Mouse (Mus musculus) c-Kit-positive CD71-negative TER-119-negative erythroid progenitor cells, embryonic 14.5 days (primary cell): ENCODE measurements around the gene Psmb5.

ENCODE experiments used
- DNase-seq: peaks from one replicate; pipeline ENCODE4 v3.0.0-alpha.2; 2013; ENCODE audit warnings: low read depth

The Psmb5 gene

DNA sequence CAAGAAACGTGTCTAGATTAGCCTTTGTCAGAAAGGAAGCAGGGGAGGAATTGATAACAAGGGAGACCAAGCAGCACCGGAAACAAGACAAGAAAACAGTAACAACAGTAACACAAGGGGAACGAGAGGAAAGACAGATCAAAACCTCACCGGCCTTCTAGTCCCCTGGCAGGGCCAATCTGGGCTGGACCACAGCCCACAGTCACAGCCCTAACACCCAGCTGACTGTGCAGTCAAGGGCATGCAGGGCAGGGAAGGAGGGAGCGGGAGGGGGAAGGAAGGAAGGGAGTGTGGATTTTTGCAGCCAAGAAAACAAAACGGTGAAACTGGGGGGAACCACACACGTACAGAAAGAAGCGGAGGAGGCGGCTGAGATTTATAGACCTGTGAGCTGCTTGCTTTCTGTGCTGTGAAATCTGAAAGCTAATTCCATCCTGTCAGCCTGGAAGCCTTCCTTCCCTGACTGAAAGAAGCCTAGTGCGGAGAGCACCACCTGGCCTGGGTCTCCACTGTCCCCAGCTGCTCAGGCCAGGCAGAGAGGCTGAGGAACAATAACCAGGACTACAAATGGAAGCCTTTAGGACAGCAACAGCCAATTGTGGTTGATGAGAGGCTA is 25.4 kb downstream of the Psmb5 start:
- no peak for DNase-seq

GRCm38 (mm10) chr14:54591056-54591455 is 26.8 kb downstream of the Psmb5 start:
- no peak for DNase-seq

DNA sequence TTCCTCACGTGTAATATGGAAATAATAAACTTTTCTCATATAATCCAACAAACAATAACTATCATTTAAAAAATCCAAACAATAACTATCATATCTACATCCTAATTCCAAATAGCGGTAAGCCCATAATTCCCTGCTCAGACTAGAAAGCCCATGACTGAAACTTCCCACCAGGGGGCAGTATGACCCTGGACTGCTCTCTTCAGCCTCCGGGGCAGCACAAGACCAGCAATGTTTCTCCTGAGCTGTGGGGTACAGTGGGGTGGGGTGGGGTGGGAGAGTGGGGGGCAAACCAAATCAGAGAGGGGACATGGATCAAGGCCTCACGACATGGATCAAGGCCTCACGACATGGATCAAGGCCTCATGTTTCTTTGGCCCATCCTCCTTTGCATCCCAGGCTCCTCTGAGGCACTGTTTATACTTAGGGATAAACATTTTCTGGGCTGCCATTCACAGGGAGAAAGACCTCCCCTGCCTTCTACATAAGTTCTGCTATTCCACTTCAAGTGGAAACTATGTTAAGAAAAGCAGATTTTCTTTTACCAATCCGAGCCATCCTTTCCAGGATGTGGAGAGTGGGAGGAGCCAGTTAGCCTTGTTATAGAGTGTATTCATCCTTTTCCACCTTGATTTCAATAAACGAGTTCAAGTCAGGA is 34.0 kb downstream of the Psmb5 start:
- peak; percentile 64 for DNase-seq

DNA sequence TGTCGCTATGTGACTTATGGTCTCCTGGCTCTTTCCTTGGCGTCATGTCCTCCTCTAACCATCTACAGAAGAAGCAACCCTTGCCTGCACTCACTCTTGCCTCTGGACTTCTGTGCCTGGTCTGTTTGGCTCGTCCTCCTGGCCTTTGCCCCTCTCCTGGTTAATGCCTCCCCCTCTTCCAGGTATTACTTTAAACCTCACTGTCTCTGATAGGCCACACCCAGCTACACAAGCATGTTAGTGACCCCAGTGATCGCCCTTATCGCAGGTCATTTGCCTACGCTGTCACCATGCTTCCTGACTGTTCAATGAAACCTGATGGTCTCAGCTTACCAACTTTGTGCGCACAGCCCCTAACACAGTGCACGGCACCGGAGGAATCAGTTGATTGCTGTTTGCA is 35.3 kb downstream of the Psmb5 start:
- DNase-seq, result no peak

GRCm38 (mm10) chr14:54579638-54580037 is 38.2 kb downstream of the Psmb5 start:
- no peak for DNase-seq

- DNase-seq, result peak; percentile 59
Measured at GRCm38 (mm10) chr14:54578063-54578462, 39.8 kb downstream of the Psmb5 start.

GRCm38 (mm10) chr14:54577089-54577982 is 40.5 kb downstream of the Psmb5 start, which contains the start of gene Ajuba:
TSS of gene Ajuba (minus strand) at chr14:54577558.
- no peak for DNase-seq

DNA sequence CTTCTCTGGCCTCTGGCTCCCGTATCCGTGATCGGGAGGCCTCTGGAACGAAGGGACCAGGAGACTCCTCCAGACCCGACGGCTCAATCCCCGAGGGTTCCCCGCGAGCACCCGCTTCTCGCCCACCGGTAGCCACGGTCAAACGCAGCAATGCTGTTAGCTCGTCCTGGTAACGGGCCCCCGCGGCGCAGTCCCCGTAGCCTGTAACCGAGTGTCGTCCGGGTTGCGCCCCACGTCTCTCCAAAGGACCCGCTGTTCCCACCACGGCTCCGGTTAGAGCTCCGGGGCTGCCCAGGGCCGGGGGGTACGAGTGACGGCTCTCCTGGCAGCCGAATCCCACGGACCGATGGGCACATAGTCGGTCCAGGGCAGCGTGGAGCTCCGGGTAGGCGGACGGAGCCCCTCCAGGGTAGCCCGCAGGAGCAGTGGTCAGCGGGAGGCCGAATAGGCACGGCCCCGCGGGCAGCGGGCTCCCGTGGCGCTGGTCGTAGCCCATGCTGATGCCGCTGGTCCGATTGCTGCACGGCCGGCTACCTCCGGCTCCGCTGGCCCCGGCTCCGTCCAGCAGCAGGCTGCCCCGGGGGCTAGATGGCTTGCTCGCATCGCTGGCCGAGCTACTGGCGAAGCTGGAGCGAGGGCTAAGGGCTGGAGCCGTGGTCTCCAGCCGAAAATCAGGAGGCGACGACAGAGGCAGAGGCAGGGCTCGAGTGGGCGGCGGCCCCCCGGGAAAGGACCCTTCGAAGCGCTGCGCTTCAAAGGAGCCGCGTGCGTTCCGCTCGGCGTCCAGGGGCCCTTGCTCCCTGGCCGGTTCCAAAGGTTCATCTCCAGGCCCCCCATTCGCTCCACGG is 41.4 kb downstream of the Psmb5 start:
- DNase-seq, result no peak

GRCm38 (mm10) chr14:54575631-54576030 is 42.2 kb downstream of the Psmb5 start:
- no peak for DNase-seq

DNA sequence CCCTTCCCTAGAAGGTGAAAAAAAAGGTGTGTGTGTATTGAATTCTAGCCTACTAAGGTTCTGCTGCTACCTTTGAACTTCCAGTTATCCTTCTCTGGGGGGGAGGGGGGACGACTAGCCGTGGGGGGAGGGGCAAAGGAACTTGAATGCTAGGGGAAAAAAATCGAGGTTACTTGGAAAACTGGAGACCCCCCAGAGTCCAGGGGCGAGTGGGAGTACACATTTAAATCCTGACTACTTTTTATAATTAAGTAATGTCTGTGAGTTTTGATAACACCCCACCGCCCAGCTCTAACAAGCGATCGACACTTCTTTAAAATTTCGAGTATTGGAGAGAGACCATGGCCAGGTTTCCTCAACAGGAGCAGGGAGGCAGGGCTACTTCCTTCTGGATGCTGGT is 42.8 kb downstream of the Psmb5 start:
- no peak for DNase-seq

- no peak for DNase-seq
Measured at GRCm38 (mm10) chr14:54574253-54574652, 43.6 kb downstream of the Psmb5 start.

DNA sequence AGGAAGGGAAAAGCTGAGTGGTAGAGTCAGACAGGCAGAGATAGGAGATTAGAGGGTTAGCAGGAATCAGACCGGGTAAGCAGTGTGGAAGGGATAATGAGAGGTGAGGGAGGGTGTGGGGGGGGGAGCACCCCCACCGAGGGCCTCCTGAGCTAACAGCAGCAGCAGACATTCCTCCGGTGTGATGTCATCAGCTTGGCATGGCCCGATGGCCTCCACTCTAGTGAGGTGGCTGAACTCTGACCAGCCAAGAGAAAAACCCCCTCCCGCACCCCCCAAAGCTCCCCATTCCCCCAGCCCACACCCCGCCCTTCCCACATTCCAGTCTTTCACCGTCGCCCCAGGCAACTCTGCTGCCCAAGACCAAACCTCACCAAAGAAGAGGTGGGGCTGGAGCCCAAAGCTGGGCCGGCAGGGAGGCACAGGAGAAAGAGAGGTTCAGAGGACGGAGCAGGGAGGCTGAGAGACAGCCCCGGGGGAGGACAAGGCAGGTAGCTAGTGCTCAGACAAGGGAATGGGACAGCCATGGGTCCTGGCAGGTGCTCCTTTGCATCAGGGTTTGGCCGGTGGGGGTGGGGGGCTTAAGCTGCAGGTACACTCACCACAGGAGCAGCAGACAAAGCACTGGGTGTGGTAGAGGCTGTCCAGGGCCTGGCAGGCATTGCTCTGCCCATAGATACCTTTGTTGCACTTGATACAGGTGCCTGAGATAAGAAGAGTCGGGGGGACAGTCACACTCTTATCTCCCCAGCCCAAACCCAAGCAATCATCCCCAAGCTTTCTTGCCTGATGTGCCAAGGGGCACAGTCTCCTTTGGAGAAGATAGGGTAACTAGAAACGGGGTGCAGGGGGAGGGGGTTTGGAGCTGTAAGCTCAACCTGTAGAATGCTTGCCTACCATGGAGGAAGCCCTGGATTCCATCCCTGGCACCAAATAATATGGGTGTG is 44.8 kb downstream of the Psmb5 start:
- no peak for DNase-seq

DNA sequence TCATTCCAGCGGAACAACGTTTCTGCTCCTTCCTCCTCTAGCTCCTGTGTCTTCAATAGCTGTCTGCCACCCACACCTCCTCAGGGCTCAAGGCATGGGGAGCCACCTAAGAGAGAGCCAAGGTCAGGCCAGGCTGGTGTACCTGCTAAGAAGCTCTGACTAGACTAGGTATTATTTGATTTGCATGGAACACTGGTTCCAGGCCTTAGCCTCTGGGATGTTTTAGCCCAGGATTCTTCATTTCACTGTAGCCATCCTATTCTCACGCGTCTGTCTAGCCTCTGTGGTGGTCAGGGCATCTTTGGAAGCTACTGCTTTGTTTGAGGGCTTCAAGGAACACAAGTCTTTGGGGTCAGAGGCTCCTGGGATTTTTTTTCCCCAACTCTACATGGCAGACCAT is 45.7 kb downstream of the Psmb5 start:
- DNase-seq, result no peak

DNA sequence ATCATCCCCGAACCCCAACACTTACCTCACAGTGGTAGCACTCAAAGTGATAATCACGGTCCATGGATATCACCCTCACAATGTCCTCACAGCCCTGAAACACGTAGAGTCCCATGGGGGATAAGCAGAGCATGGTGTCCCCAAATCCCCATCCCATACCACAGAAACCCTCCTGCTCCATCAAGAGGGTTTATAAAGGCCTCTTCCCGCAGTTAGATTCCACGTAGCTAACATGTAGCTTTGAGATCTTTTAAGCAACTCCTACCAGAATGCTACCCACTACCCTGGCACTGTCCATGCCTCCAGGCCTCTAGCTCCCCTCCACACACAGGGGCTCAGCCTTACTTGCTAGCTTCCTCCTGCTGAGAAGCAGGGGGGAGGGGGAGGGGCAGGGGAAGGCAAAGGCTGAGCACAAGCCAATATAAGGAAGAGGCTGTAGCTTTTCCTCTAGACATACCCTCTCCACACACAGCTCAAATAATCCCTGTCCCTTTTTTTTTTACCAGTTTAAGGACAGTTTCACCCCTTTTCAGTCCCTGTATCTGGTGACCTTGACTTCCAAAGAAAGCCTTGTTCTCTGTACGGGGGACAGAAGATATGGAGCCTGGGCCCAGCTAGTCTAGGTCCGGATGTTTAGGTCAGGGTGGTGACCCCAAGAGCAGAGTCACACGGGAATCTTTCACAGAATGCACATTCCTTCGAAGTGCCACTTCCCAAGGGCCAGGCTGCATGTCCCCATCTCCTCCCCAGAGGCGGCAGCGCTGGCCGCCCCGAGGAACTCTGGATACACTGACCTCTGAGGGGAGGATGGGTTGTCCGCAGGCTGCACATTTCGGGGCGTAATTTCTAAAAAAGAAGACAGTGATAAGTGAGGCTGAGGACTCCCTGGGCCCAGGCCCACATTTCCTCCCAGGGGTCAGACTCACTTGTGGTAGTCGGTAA is 48.1 kb downstream of the Psmb5 start:
- no peak for DNase-seq

DNA sequence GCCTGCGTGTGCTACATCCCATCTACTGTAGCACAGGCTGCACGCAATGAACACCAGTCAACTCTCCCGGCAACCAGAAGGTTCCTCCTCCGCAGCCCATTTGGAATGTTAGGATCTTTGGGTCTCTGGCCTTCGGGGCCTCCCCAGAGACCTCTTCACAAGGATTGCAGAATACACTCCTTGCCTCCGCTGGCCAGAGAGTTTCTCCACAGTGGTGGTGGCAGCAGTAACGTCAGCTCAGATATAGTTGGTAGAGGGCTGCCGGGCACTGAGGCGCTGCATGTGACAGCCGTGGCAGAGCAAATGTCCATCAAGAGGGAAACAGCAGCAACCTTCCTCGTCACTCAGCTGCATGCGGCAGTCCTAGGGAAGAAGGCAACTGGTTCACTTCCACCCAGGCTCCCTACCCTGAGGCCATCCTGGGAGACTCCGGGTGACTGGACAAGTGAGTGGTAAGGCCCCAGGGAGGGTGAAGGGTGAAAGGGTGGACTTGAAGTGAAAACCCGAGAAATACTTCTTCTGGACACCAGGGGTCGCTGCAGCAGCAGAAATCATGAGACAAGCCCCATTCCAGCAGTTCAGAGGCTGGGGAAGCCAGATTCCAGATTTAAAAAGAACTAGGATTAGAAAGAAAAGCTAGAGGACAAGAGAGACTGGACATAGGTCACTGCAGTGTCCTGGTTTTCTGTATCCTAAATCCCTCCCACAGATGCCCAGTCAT is 49.0 kb downstream of the Psmb5 start:
- DNase-seq, result peak; percentile 50
